Mouse (Mus musculus): ENCODE data around the gene Col23a1.
"Not testable (repeated sequence)": the region's sequence is repeated elsewhere in the genome, so short reads cannot be mapped to it uniquely, and the experiment has no call there.

The Col23a1 gene

GRCm38 (mm10) chr11:51620084-51620483, 330.4 kb downstream of the Col23a1 start:
- DNase-seq (ENCODE audit: low spot score): no peak

GRCm38 (mm10) chr11:51621776-51622175, 332.1 kb downstream of the Col23a1 start:
- DNase-seq (ENCODE audit: low spot score): no peak

- peak; percentile 62 for DNase-seq (ENCODE audit: low spot score)
These were observed 333.3 kb downstream of the Col23a1 start for GRCm38 (mm10) chr11:51622971-51623491.

GRCm38 (mm10) chr11:51625187-51625820, 335.6 kb downstream of the Col23a1 start:
- no peak for DNase-seq (ENCODE audit: low spot score)

- DNase-seq (ENCODE audit: low spot score): peak; percentile 37
These were observed 337.7 kb downstream of the Col23a1 start for GRCm38 (mm10) chr11:51627425-51627824.

GRCm38 (mm10) chr11:51627907-51628306, 338.2 kb downstream of the Col23a1 start:
- DNase-seq (ENCODE audit: low spot score): no peak

- no peak for DNase-seq (ENCODE audit: low spot score)
These were observed 340.1 kb downstream of the Col23a1 start for GRCm38 (mm10) chr11:51629651-51630314.

- DNase-seq (ENCODE audit: low spot score): no peak
These were observed 342.5 kb downstream of the Col23a1 start for GRCm38 (mm10) chr11:51632130-51632753.

- not testable (repeated sequence) for DNase-seq (ENCODE audit: low spot score)
These were observed 343.5 kb downstream of the Col23a1 start for GRCm38 (mm10) chr11:51633200-51633599.
